Mouse (Mus musculus): ENCODE measurements around the gene Srr. TPM values are rescaled to one million over a fixed set of nuclear protein-coding genes. Genes with fewer than 3 reads are reported as not detected.

Srr gene
- polyA plus RNA-seq (2012; rRNA removed) = 16.5 and 23.3 TPM in 2 replicates

- DNase-seq (ENCODE audit: low spot score) = peak; percentile 88
Observed at GRCm38 (mm10) chr11:74925577-74926387, at the start of gene Srr, which contains the start of gene Smg6. Gene Srr (minus strand): TSS chr11:74925948. Gene Smg6 (plus strand): TSS chr11:74925823.

- no peak for DNase-seq (ENCODE audit: low spot score)
Observed at GRCm38 (mm10) chr11:74974615-74975014, 48.9 kb upstream of the Srr start.

- DNase-seq (ENCODE audit: low spot score) = no peak
Observed at GRCm38 (mm10) chr11:74973290-74974157, 47.8 kb upstream of the Srr start.

GRCm38 (mm10) chr11:74965516-74965915 is 39.8 kb upstream of the Srr start:
- no peak for DNase-seq (ENCODE audit: low spot score)

GRCm38 (mm10) chr11:74962846-74963407 is 37.2 kb upstream of the Srr start:
- DNase-seq (ENCODE audit: low spot score) = no peak

- DNase-seq (ENCODE audit: low spot score) = no peak
Observed at GRCm38 (mm10) chr11:74961953-74962352, 36.2 kb upstream of the Srr start.

- DNase-seq (ENCODE audit: low spot score) = no peak
Observed at GRCm38 (mm10) chr11:74960031-74960551, 34.3 kb upstream of the Srr start.

GRCm38 (mm10) chr11:74959501-74959900 is 33.8 kb upstream of the Srr start:
- no peak for DNase-seq (ENCODE audit: low spot score)

GRCm38 (mm10) chr11:74957600-74957999 is 31.9 kb upstream of the Srr start:
- no peak for DNase-seq (ENCODE audit: low spot score)

- DNase-seq (ENCODE audit: low spot score) = no peak
Observed at GRCm38 (mm10) chr11:74956006-74956405, 30.3 kb upstream of the Srr start.

- no peak for DNase-seq (ENCODE audit: low spot score)
Observed at GRCm38 (mm10) chr11:74954901-74955300, 29.2 kb upstream of the Srr start.

GRCm38 (mm10) chr11:74946348-74946747 is 20.6 kb upstream of the Srr start:
- DNase-seq (ENCODE audit: low spot score) = no peak

GRCm38 (mm10) chr11:74930391-74930790 is 4.6 kb upstream of the Srr start:
- no peak for DNase-seq (ENCODE audit: low spot score)

GRCm38 (mm10) chr11:74929111-74929510 is 3.4 kb upstream of the Srr start:
- DNase-seq (ENCODE audit: low spot score) = no peak

GRCm38 (mm10) chr11:74927236-74927725 is 1.5 kb upstream of the Srr start:
- no peak for DNase-seq (ENCODE audit: low spot score)

- no peak for DNase-seq (ENCODE audit: low spot score)
Observed at GRCm38 (mm10) chr11:74926388-74927005, 749 bp upstream of the Srr start.

- DNase-seq (ENCODE audit: low spot score) = no peak
Observed at GRCm38 (mm10) chr11:74924149-74924548, 1.6 kb downstream of the Srr start.

- DNase-seq (ENCODE audit: low spot score) = no peak
Observed at GRCm38 (mm10) chr11:74919249-74919648, 6.5 kb downstream of the Srr start.

- DNase-seq (ENCODE audit: low spot score) = no peak
Observed at GRCm38 (mm10) chr11:74912492-74912891, 13.3 kb downstream of the Srr start.

GRCm38 (mm10) chr11:74909978-74910377 is 15.8 kb downstream of the Srr start:
- DNase-seq (ENCODE audit: low spot score) = no peak

GRCm38 (mm10) chr11:74908618-74909399 is 16.9 kb downstream of the Srr start:
- no peak for DNase-seq (ENCODE audit: low spot score)

Data from urinary bladder, adult 2 months (tissue).